Mouse (Mus musculus): ENCODE measurements around the gene Mbl1.

- TF ChIP-seq POLR2A (IDR thresholded peaks at IDR 0.05; ENCODE audit: low read depth, low read length) (no peak), CTCF (IDR thresholded peaks at IDR 0.05; ENCODE audit: extremely low read depth, insufficient read depth, insufficient read length, insufficient replicate concordance) (no peak)
Measured at GRCm38 (mm10) chr14:41185059-41185821, 34.0 kb downstream of the Mbl1 start, which contains the start of gene Sftpd.

Data from spleen, adult 2 months (tissue).